Mouse (Mus musculus): ENCODE results near the gene Hnrnpu. TPM values are rescaled to one million over a fixed set of nuclear protein-coding genes. Genes with fewer than 3 reads are reported as not detected.
A peak's percentile ranks its signal among the peaks of the same experiment; 100 is the strongest.

Hnrnpu gene
- polyA plus RNA-seq, 1 experiment from 2014 or later, result 842 TPM

DNA sequence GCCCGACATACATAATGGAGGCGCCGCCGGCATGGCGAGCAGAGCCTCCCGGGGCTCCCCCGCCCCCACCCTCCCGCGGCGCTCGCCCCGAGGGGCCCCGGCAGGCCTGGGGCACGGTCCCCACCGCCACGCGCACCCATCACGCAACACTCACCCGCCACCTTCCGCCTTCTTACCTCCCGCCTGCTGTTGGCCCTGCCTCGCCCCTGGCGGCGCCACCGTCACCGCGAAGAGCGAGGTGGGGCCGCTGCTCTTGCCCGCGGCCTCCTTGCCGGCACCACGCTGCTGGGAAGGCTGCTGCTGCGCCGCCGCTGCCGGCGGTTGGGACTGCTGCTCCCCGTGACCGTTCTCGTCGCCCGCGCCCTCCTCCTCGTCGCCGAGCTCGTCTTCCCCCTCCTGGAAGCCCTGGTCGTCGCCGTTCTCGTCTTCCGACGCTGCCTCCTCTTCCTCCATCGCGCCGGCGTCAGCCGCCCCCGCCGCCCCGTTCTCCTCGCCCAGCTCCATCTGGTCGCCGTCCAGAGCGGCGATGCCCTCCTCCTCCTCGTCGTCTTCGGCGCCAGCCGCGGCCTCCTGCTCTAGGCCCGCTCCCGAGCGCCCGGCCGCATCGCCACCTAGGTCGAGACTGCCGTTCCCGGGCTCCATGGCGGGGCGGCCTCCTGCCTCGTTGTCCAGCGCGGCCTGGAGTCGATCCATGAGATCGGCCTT, 668 bp downstream of the Hnrnpu start:
- ATAC-seq (ENCODE audit: insufficient number of reproducible peaks, low FRiP score, low TSS enrichment, low read depth) (no peak; the same call in none of the 2 replicates), DNase-seq (ENCODE audit: low spot score) (no peak)
- Histone ChIP-seq H3K27ac (replicated peaks; ENCODE audit: low read depth, low read length) (peak overlapping the region; percentile 100), H3K9ac (ENCODE audit: low read length) (peak overlapping the region; percentile 100), H3K9me3 (ENCODE audit: control insufficient read depth, low read length) (no peaks in the 10 kb centered on the region), H3K4me1 (ENCODE audit: control insufficient read depth, insufficient read depth, low read length) (0 out of 2 replicates have a peak, but pooled peaks cover 2% of the 10 kb centered on the region), H3K36me3 (ENCODE audit: control insufficient read depth, insufficient read depth, low read length) (peaks cover 9% of the 10 kb centered on the region), H3K4me2 (ENCODE audit: low read depth, severe bottlenecking) (peak overlapping the region; percentile 18), H3K4me3 (ENCODE audit: low read depth, low read length) (peak overlapping the region; percentile 100), H3K27me3 (ENCODE audit: control insufficient read depth, insufficient read depth, low read length) (no peaks in the 10 kb centered on the region)
- WGBS, result under 1% methylated on average over 62 of the region's 89 CpGs

DNA sequence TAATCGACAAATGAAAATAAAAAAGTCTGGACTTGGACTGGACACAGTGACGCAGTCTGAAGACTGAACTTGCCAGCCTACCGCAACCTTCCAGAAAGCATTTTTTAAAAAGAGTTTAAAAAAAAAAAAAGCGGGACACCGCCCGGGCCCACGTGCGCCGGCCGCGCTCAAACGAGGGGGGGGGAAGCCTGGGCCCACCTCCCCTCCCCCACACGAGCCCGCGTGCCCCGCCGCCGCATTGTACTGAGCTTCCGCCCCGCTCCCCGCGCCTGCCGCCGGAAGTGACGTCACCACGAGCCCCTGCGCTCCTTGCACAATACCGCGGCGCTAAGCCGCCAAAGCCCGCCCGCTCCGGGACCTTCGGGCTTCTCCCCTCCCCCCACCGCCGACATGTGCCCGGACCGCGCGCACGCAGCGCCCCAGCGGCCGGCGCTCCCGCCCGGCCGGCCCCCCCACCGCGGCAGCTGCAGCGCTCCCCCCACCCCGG, 1.3 kb downstream of the Hnrnpu start:
- Histone ChIP-seq H3K4me1 (ENCODE audit: control insufficient read depth, insufficient read depth, low read length) (0 out of 2 replicates have a peak, but pooled peaks cover 2% of the 10 kb centered on the region), H3K4me3 (ENCODE audit: low read depth, low read length) (peak overlapping the region; percentile 100), H3K27me3 (ENCODE audit: control insufficient read depth, insufficient read depth, low read length) (no peaks in the 10 kb centered on the region), H3K9me3 (ENCODE audit: control insufficient read depth, low read length) (no peaks in the 10 kb centered on the region), H3K9ac (ENCODE audit: low read length) (peak overlapping the region; percentile 100), H3K36me3 (ENCODE audit: control insufficient read depth, insufficient read depth, low read length) (peaks cover 14% of the 10 kb centered on the region), H3K27ac (replicated peaks; ENCODE audit: low read depth, low read length) (peak overlapping the region; percentile 100), H3K4me2 (ENCODE audit: low read depth, severe bottlenecking) (peak overlapping the region; percentile 91; the same call in 1 of the 2 replicates)
- under 1% methylated on average over 41 of the region's 53 CpGs for WGBS
- ATAC-seq (ENCODE audit: insufficient number of reproducible peaks, low FRiP score, low TSS enrichment, low read depth) (peak; percentile 94), DNase-seq (ENCODE audit: low spot score) (peak; percentile 97)

DNA sequence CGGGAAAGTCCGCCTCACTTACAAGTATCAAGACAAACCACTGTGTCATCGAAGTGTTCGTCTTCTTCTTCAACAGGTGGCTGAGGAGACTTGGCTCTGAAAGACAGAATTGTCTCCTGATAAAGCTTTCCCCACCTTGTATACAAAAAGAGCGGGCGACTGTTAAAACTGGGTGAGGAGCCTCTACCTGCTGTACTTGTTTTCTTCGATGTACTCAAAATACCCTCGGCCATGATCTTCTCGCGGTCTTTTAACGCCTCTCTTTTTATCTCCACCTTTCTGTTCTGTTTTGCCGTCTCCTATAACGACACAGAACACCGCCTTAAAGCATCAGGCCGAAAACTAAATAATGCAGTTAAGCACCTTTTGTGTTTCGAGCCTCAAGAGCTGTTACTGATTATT, 1.7 kb downstream of the Hnrnpu start:
- Histone ChIP-seq H3K4me3 (ENCODE audit: low read depth, low read length) (peak overlapping the region; percentile 100), H3K27me3 (ENCODE audit: control insufficient read depth, insufficient read depth, low read length) (no peaks in the 10 kb centered on the region), H3K9ac (ENCODE audit: low read length) (peak overlapping the region; percentile 100), H3K4me2 (ENCODE audit: low read depth, severe bottlenecking) (peak overlapping the region; percentile 91), H3K9me3 (ENCODE audit: control insufficient read depth, low read length) (no peaks in the 10 kb centered on the region), H3K27ac (replicated peaks; ENCODE audit: low read depth, low read length) (peak overlapping the region; percentile 100; the same call in 1 of the 2 replicates), H3K36me3 (ENCODE audit: control insufficient read depth, insufficient read depth, low read length) (peaks cover 16% of the 10 kb centered on the region), H3K4me1 (ENCODE audit: control insufficient read depth, insufficient read depth, low read length) (0 out of 2 replicates have a peak, but pooled peaks cover 2% of the 10 kb centered on the region)
- under 1% methylated on average over 16 of the region's 16 CpGs for WGBS
- DNase-seq (ENCODE audit: low spot score) (peak; percentile 37), ATAC-seq (ENCODE audit: insufficient number of reproducible peaks, low FRiP score, low TSS enrichment, low read depth) (no peak)

DNA sequence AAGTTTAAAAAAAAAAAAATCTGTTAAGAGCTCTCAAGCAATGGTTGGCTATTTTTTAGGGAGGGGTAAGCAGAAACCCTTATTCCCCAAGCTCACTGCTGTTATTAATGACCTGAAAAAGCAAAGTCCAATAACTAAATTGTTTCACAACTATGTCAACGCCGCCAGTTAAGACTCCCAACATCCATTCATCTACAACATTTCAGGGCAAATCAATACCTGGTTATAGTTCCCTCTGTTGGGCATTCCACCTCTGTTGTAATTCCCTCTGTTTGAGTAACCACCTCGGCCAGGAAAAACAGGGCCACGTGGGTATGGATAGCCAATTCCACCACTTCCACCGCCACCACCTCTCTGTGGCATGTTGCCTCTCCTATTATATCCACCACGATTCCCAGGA, 7.7 kb downstream of the Hnrnpu start:
- DNase-seq (ENCODE audit: low spot score) (no peak), ATAC-seq (ENCODE audit: insufficient number of reproducible peaks, low FRiP score, low TSS enrichment, low read depth) (no peak)
- Histone ChIP-seq H3K4me3 (ENCODE audit: low read depth, low read length) (no peak overlapping the region), H3K27ac (replicated peaks; ENCODE audit: low read depth, low read length) (no peak overlapping the region), H3K4me1 (ENCODE audit: control insufficient read depth, insufficient read depth, low read length) (0 out of 2 replicates have a peak, but pooled peaks cover 2% of the 10 kb centered on the region), H3K4me2 (ENCODE audit: low read depth, severe bottlenecking) (no peak overlapping the region), H3K36me3 (ENCODE audit: control insufficient read depth, insufficient read depth, low read length) (peaks cover 28% of the 10 kb centered on the region), H3K9ac (ENCODE audit: low read length) (no peak overlapping the region), H3K9me3 (ENCODE audit: control insufficient read depth, low read length) (no peaks in the 10 kb centered on the region), H3K27me3 (ENCODE audit: control insufficient read depth, insufficient read depth, low read length) (no peaks in the 10 kb centered on the region)
- 81% methylated on average over 6 of the region's 6 CpGs for WGBS

DNA sequence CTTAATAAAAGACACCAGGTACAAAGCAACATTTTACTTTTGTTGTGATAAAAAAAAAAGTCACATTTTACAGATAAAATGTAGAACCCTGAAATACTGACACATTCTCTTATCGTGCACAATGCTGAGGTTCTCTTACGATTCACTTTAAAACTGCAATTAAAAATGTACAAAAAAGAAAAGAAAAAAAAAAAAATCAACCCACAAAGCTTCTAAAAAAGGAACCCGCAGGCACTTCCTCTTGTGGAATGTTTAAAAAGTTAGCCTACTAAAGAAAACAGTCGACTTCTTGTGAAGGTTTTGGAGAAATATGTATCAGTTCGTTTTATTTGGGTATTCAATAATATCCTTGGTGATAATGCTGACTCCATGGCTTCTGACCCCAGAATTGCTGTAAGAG, 8.6 kb downstream of the Hnrnpu start:
- Histone ChIP-seq H3K4me3 (ENCODE audit: low read depth, low read length) (no peak overlapping the region), H3K27me3 (ENCODE audit: control insufficient read depth, insufficient read depth, low read length) (no peaks in the 10 kb centered on the region), H3K4me1 (ENCODE audit: control insufficient read depth, insufficient read depth, low read length) (0 out of 2 replicates have a peak, but pooled peaks cover 2% of the 10 kb centered on the region), H3K9me3 (ENCODE audit: control insufficient read depth, low read length) (no peaks in the 10 kb centered on the region), H3K27ac (replicated peaks; ENCODE audit: low read depth, low read length) (no peak overlapping the region), H3K4me2 (ENCODE audit: low read depth, severe bottlenecking) (no peak overlapping the region), H3K9ac (ENCODE audit: low read length) (no peak overlapping the region), H3K36me3 (ENCODE audit: control insufficient read depth, insufficient read depth, low read length) (peaks cover 33% of the 10 kb centered on the region)
- no peak for ATAC-seq (ENCODE audit: insufficient number of reproducible peaks, low FRiP score, low TSS enrichment, low read depth)
- no peak for DNase-seq (ENCODE audit: low spot score)
- 88% methylated on average over 5 of the region's 5 CpGs for WGBS

DNA sequence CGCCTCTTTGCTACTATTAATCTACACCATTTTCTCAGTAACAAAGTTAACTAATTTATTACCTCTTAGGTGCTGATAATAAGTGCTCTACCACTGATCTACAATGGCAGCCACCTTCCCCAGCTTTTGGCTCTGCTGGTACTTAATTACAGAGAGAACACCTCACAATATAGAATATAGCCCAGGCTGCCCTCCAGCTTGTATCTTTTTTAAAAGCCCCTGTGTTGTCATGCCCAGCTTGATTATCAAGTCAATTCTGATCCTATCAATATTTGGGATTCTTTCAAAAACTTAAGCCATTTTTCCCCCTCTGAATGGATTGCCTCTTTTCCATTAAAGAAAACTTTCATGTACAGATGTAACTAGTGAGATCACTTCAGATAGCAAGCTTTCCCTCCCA, 10.6 kb downstream of the Hnrnpu start:
- Histone ChIP-seq H3K4me1 (ENCODE audit: control insufficient read depth, insufficient read depth, low read length) (no peaks in the 10 kb centered on the region), H3K27ac (replicated peaks; ENCODE audit: low read depth, low read length) (no peak overlapping the region), H3K9me3 (ENCODE audit: control insufficient read depth, low read length) (no peaks in the 10 kb centered on the region), H3K36me3 (ENCODE audit: control insufficient read depth, insufficient read depth, low read length) (peaks cover 30% of the 10 kb centered on the region), H3K4me2 (ENCODE audit: low read depth, severe bottlenecking) (no peak overlapping the region), H3K4me3 (ENCODE audit: low read depth, low read length) (no peak overlapping the region), H3K9ac (ENCODE audit: low read length) (no peak overlapping the region), H3K27me3 (ENCODE audit: control insufficient read depth, insufficient read depth, low read length) (no peaks in the 10 kb centered on the region)
- ATAC-seq (ENCODE audit: insufficient number of reproducible peaks, low FRiP score, low TSS enrichment, low read depth) (no peak), DNase-seq (ENCODE audit: low spot score) (no peak)
- 86% methylated on average over 1 of the region's 1 CpGs for WGBS

DNA sequence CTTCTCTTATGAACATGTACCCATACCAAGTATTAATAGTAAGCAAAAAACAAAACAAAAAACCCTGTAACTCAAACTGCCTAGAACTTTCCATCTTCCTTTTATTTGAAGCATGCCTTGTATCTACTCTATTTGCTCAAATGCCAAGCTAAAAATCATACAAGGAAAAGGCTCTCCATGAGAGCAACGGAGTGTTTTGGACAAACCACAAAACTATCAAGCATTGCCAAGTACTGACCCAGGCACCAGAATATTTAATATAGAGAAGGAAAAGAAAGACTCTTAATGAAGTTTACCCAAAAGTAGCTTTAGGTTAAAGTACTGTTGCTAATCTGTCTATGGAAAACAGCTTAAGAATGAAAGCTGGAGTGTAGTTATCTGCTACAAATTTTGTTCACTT, 11.2 kb downstream of the Hnrnpu start:
- 94% methylated on average over 1 of the region's 1 CpGs for WGBS

DNA sequence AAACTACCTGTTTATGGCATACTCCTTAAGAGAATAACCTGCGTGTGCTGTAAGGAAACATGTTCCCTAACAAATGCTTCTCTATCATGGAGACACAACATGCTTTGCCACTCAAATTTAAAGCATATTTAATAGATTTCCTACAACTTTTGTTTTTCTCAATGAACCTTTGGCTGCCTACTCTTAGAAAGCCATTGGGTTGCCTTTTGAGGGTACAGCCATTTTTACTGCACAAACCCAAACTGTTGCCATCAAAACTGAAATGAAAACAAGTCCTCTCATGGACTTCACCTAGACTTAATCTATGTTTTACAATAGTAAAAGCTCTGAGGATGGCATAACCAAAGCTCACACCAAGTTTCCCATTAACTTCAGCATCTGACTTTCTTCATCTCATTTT, 13.0 kb downstream of the Hnrnpu start:
- 90% methylated on average over 1 of the region's 1 CpGs for WGBS
- Histone ChIP-seq H3K4me2 (ENCODE audit: low read depth, severe bottlenecking) (no peak overlapping the region), H3K27me3 (ENCODE audit: control insufficient read depth, insufficient read depth, low read length) (no peaks in the 10 kb centered on the region), H3K4me1 (ENCODE audit: control insufficient read depth, insufficient read depth, low read length) (peaks cover 7% of the 10 kb centered on the region; the same call in 1 of the 2 replicates), H3K4me3 (ENCODE audit: low read depth, low read length) (no peak overlapping the region), H3K9ac (ENCODE audit: low read length) (no peak overlapping the region), H3K36me3 (ENCODE audit: control insufficient read depth, insufficient read depth, low read length) (peaks cover 20% of the 10 kb centered on the region; the same call in 1 of the 2 replicates), H3K27ac (replicated peaks; ENCODE audit: low read depth, low read length) (no peak overlapping the region), H3K9me3 (ENCODE audit: control insufficient read depth, low read length) (no peaks in the 10 kb centered on the region)
- ATAC-seq (ENCODE audit: insufficient number of reproducible peaks, low FRiP score, low TSS enrichment, low read depth) (no peak), DNase-seq (ENCODE audit: low spot score) (no peak)

More for the DNA sequence above, 11.2 kb downstream of the Hnrnpu start:
- Histone ChIP-seq H3K9ac (ENCODE audit: low read length) (no peak overlapping the region), H3K36me3 (ENCODE audit: control insufficient read depth, insufficient read depth, low read length) (peaks cover 25% of the 10 kb centered on the region), H3K9me3 (ENCODE audit: control insufficient read depth, low read length) (no peaks in the 10 kb centered on the region), H3K4me3 (ENCODE audit: low read depth, low read length) (no peak overlapping the region), H3K4me2 (ENCODE audit: low read depth, severe bottlenecking) (no peak overlapping the region), H3K27ac (replicated peaks; ENCODE audit: low read depth, low read length) (no peak overlapping the region), H3K4me1 (ENCODE audit: control insufficient read depth, insufficient read depth, low read length) (peaks cover 3% of the 10 kb centered on the region; the same call in 1 of the 2 replicates), H3K27me3 (ENCODE audit: control insufficient read depth, insufficient read depth, low read length) (no peaks in the 10 kb centered on the region)
- ATAC-seq (ENCODE audit: insufficient number of reproducible peaks, low FRiP score, low TSS enrichment, low read depth), result no peak
- no peak for DNase-seq (ENCODE audit: low spot score)

All from limb, embryonic 11.5 days (tissue).